Mouse (Mus musculus) neural tube, embryonic 15.5 days (tissue): ENCODE measurements at regions not wholly inside any gene's neighbourhood (a gene's known extent, or its start where the extent isn't known, plus 50 kb on each side); places are given as distances from the start of the nearest gene placed in this dataset.

Experiments
- ATAC-seq: fragments of 200-750 bp; cut with Nextera tagmentation; 2 replicates; pipeline ENCODE4 v1.8.0; 2017; ENCODE audit warnings: mild to moderate bottlenecking, moderate TSS enrichment, moderate library complexity; ENCODE audit not compliant: low FRiP score
- H3K27ac ChIP-seq: fragments of 300-500 bp; sonication (generic); replicated peaks from 2 replicates; pipeline ENCODE4 v1.5.1; 2015; ENCODE audit warnings: mild to moderate bottlenecking, inconsistent platforms
- H3K27me3 ChIP-seq: fragments of 300-500 bp; sonication (generic); replicated peaks from 2 replicates; pipeline ENCODE4 v1.6.1; 2015; ENCODE audit warnings: inconsistent platforms
- H3K36me3 ChIP-seq: fragments of 300-500 bp; sonication (generic); 2 replicates; pipeline ENCODE4 v1.6.1; 2015; ENCODE audit warnings: inconsistent platforms
- H3K4me1 ChIP-seq: fragments of 300-500 bp; sonication (generic); 2 replicates; pipeline ENCODE4 v1.6.1; 2015; ENCODE audit warnings: inconsistent platforms
- H3K4me2 ChIP-seq: fragments of 300-500 bp; sonication (generic); 2 replicates; pipeline ENCODE4 v1.6.1; 2015; ENCODE audit warnings: inconsistent platforms, mild to moderate bottlenecking, moderate library complexity
- H3K4me3 ChIP-seq: fragments of 300-500 bp; sonication (generic); replicated peaks from 2 replicates; pipeline ENCODE4 v1.5.1; 2015; ENCODE audit warnings: mild to moderate bottlenecking, inconsistent platforms
- H3K9ac ChIP-seq: fragments of 300-500 bp; sonication (generic); replicated peaks from 2 replicates; pipeline ENCODE4 v1.6.1; 2015; ENCODE audit warnings: mild to moderate bottlenecking, inconsistent platforms
- H3K9me3 ChIP-seq: fragments of 300-500 bp; sonication (generic); replicated peaks from 2 replicates; pipeline ENCODE4 v1.6.1; 2016; ENCODE audit warnings: inconsistent platforms
- WGBS: fragments of 180-500 bp; shearing (Covaris S2); methylation state at CpG from one replicate; pipeline ENCODE4 v1.1.7; 2015; ENCODE audit warnings: mixed read lengths; 5-methylcytosine and 5-hydroxymethylcytosine counted together

DNA sequence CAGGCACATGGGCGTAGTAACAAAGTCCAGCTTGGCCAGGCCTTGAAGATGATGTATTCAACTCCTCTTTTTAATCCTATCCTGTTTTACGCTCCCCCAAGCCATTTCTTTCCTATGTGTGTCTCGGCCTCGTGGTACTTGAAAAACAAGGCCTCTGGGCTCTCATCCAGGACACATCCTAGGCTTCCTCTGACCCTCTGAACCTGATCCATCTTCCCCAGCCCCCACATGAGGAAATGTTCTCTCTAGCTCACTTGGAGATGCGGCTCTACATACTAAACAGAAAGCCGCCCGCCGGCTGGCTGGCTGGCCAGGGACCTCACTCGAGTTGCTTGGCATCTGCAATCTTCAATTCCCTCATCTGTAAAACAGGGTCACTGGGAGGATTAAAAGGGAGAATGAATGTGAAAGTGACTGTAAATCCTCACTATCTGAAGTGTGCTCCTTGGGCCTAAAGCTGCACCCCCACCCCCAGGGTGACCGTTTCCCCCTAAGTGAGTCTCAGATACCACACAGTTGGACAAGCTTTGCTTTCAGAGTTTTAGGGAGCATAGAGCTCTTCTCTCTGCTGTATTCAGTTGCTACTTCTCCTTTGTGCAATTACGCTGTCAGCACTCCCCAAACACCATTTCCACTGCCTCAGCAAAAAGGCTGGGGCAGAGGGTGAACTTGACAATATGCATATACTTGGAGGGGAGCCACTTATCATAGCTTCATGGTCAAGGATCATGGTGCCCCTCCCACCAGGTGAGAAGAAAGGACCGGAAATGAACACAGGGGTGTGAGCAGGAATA, 109.7 kb downstream of the H2al1j start:
- Histone ChIP-seq H3K36me3 (no peaks in the 10 kb centered on the region), H3K9ac (no peak overlapping the region), H3K27me3 (no peaks in the 10 kb centered on the region), H3K4me1 (peaks cover 29% of the 10 kb centered on the region), H3K4me2 (no peak overlapping the region; the same call in 1 of the 2 replicates), H3K9me3 (no peaks in the 10 kb centered on the region), H3K27ac (0 out of 2 replicates have a peak overlapping the region, but pooled peaks have one; percentile 15), H3K4me3 (no peak overlapping the region)
- 47% methylated on average over 12 of the region's 12 CpGs for WGBS
- peak; percentile 63; the same call in 1 of the 2 replicates for ATAC-seq

DNA sequence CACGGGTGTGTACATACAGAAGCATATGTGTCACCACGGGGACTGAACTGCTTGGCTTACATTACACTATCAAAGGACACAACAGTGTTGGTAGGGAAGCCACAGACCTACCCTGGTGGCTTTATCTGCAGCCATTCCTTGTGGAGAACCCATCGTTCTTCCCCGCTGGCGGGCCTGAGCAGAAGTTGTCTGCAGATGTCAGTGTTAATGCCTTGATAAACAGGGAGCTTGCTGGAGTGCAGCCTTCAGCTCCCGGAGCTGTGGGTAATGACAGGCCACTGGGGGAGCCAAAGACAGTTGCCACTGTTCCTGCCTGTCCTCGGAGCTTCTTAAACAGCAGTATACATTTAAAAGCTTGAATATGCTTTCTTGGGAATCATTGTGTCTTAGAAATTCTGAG, 115.9 kb downstream of the H2al1j start:
- Histone ChIP-seq H3K4me2 (no peak overlapping the region), H3K27ac (no peak overlapping the region), H3K4me1 (no peaks in the 10 kb centered on the region), H3K36me3 (no peaks in the 10 kb centered on the region), H3K9ac (no peak overlapping the region), H3K4me3 (no peak overlapping the region), H3K9me3 (no peaks in the 10 kb centered on the region), H3K27me3 (no peaks in the 10 kb centered on the region; the same call in 1 of the 2 replicates)
- no peak for ATAC-seq
- WGBS, result 55% methylated on average over 7 of the region's 7 CpGs

DNA sequence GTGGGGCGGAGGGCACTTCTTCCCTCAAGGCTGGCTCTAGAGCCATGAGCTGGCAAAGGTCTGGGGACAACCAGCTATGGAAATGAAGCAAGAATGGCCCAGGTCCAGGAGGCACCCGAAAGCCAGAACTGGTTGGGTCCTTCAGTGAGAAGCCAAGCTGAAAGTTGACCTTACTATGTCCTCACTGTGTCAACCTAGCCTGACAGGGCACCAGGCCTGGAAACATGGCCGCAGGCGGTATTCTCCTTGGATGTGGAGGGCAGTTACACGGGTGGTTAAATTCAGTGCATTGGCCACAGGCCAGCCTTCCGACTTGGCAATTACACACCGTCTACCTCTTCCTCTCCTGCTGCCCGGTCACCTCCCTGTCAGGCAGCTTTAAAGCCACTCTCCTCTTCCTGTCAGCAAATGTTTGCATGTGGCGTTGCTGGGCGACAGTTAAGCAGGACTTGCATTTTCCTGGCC, 116.7 kb downstream of the H2al1j start:
- Histone ChIP-seq H3K27ac (no peak overlapping the region), H3K36me3 (no peaks in the 10 kb centered on the region), H3K4me3 (no peak overlapping the region), H3K27me3 (no peaks in the 10 kb centered on the region; the same call in 1 of the 2 replicates), H3K9me3 (no peaks in the 10 kb centered on the region), H3K9ac (no peak overlapping the region), H3K4me2 (no peak overlapping the region), H3K4me1 (no peaks in the 10 kb centered on the region)
- no peak for ATAC-seq
- WGBS, result 71% methylated on average over 10 of the region's 10 CpGs

DNA sequence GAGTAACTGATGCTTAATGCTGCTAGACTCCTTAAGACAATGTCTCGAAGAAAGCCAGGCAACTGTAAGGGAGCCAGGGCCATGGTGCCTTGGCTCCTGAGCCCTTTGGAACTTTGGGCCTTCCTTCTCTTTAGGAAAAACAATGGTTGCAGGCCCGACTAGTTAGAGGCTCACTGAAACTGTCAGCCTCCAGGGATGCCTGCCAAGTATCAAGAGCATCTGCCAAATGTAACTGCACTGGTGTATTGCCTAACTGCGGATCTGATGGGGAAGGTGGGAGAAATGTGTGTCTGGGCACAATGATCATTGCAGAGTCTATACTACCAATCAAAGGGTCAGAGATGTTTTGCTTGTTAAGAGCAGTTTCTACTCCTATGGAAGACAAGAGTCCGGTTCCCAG, 121.1 kb downstream of the H2al1j start:
- WGBS, result 68% methylated on average over 4 of the region's 4 CpGs
- no peaks in the 10 kb centered on the region; the same call in 1 of the 2 replicates for H3K27me3 ChIP-seq
- no peaks in the 10 kb centered on the region for H3K9me3 ChIP-seq
- ATAC-seq, result no peak
- no peak overlapping the region for H3K9ac ChIP-seq
- no peaks in the 10 kb centered on the region for H3K4me1 ChIP-seq
- no peak overlapping the region for H3K4me2 ChIP-seq
- no peak overlapping the region for H3K27ac ChIP-seq
- H3K4me3 ChIP-seq, result no peak overlapping the region
- no peaks in the 10 kb centered on the region for H3K36me3 ChIP-seq

DNA sequence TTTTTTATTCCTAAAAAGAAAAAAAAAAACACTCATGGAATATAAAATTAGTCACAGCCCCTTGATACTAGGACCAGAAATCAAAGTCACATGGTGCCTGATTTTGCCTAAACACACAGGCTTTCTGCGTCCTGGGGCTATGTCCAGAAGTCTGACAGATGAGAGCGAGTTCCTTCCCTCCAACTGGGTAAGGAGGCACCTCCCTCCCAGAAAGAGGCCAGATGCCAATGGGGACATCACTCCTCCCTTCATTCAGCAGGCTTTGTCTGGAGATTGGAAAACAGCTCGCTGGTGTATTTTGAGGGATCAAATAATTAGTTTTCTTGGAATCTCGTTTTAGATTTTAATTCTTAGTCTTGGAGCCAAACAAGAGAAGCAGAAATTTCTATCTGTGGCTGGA, 130.9 kb downstream of the H2al1j start:
- Histone ChIP-seq H3K4me2 (no peak overlapping the region), H3K4me3 (no peak overlapping the region), H3K36me3 (no peaks in the 10 kb centered on the region), H3K4me1 (no peaks in the 10 kb centered on the region), H3K9ac (no peak overlapping the region), H3K27ac (no peak overlapping the region), H3K27me3 (no peaks in the 10 kb centered on the region), H3K9me3 (no peaks in the 10 kb centered on the region)
- WGBS, result 59% methylated on average over 4 of the region's 4 CpGs
- no peak for ATAC-seq

DNA sequence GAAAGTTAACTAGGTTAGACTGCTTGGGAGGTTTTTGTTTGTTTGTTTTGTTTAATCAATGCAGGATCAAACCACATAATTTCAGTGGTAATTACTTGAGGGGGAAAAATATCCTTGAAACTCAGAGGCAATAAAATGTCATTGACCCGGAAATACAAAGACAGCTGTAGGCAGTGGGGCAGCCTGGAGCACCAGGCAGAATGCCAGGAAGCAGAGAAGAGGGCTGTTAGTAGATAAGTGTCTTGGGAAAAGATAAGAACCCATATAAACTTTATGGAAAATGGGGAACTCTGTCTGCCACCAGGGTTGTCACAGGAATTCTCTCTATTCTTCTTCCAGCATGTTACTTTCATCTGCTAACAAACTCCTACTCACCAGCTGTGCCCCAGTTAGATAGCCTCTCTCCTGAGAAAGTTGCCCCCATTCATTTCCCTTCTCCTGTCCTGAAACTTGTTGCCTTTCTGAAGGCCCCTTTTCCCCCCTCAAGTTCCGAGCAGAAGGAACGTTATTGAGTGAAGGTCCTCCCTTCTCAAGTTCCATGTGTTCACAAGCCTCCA, 136.4 kb downstream of the H2al1j start:
- 74% methylated on average over 3 of the region's 3 CpGs for WGBS
- H3K27me3 ChIP-seq, result no peaks in the 10 kb centered on the region
- no peaks in the 10 kb centered on the region for H3K36me3 ChIP-seq
- no peak for ATAC-seq
- no peaks in the 10 kb centered on the region for H3K9me3 ChIP-seq
- H3K4me3 ChIP-seq, result no peak overlapping the region
- H3K27ac ChIP-seq, result no peak overlapping the region
- no peak overlapping the region for H3K9ac ChIP-seq
- H3K4me2 ChIP-seq, result no peak overlapping the region
- H3K4me1 ChIP-seq, result no peaks in the 10 kb centered on the region

DNA sequence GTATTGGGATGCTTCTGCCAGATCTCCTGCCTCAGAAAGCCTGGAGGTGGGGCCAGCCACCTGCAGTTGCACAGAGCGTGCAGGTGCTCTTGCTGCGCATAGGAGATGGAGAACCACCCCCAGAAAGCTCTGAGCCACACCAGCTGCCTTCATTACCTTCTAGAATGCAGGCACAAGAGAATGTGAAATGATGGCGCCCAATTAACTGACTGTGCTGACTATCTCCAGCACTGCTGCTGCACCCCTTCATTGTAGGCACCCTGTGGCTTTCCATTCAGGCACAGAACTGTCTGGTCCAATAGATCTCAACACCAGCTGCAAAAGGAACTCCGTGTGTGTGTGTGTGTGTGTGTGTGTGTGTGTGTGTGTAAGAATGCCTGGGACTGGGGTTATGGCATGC, 138.6 kb downstream of the H2al1j start:
- 54% methylated on average over 4 of the region's 4 CpGs for WGBS
- no peaks in the 10 kb centered on the region for H3K36me3 ChIP-seq
- H3K27ac ChIP-seq, result no peak overlapping the region
- no peaks in the 10 kb centered on the region for H3K27me3 ChIP-seq
- H3K9me3 ChIP-seq, result no peaks in the 10 kb centered on the region
- no peak overlapping the region for H3K4me2 ChIP-seq
- H3K4me3 ChIP-seq, result no peak overlapping the region
- no peak overlapping the region for H3K9ac ChIP-seq
- ATAC-seq, result peak; percentile 47; the same call in 1 of the 2 replicates
- no peaks in the 10 kb centered on the region for H3K4me1 ChIP-seq

DNA sequence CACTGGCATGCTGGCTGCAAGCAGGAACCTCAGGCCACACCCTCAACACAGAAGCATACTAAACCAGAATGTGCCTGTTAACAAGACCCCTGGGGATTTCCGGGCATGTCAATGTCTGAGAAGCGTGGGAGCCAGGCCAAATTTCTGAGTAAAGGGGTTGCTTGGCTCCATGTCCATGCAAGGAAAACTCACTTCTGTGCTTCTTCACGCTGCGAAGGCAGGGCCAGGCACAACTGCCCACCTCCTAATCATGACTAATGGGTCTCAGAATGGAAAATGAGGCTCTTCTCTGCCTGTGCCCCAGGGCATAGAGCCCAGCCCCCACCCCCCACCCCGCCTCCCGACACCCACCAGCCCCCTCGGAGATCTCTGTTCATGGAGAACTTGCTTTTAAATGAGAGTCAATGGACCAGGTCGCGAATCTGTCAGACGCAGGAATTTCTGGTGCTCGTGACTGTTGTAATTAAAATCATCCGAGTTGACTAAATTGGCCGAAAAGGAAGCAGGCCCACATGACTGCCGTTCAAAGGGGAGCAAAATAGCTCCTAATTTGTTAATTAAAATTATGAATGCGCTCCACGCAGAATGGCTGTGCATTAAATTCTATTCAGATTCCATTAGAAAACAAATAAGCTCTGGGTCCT, 152.2 kb downstream of the H2al1j start:
- Histone ChIP-seq H3K27ac (no peak overlapping the region), H3K27me3 (no peaks in the 10 kb centered on the region), H3K9ac (no peak overlapping the region), H3K4me3 (no peak overlapping the region), H3K9me3 (no peaks in the 10 kb centered on the region), H3K4me1 (0 out of 2 replicates have a peak, but pooled peaks cover 4% of the 10 kb centered on the region), H3K36me3 (no peaks in the 10 kb centered on the region), H3K4me2 (peak overlapping the region; percentile 17; the same call in 1 of the 2 replicates)
- 42% methylated on average over 16 of the region's 16 CpGs for WGBS
- no peak for ATAC-seq

DNA sequence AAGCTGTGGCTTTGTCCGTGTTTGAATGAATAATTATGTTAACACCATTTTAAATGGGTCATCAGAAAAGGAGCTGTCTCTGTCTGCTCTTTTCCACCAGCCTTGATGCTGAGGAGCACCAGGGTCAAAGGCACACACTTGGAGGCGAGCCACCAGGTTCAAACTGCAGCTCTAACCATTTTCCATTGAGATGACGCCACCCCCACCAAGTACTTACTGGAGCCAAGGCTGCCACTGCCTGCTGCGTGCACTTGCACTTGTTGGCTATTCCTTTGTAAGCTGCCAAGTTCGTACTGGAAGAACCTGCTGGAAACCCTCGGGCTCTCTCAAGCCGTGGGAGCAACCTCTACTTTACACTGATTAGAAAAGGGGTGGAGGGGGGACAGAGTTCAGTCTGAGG, 154.5 kb downstream of the H2al1j start:
- WGBS, result 66% methylated on average over 7 of the region's 7 CpGs
- Histone ChIP-seq H3K36me3 (no peaks in the 10 kb centered on the region), H3K4me1 (0 out of 2 replicates have a peak, but pooled peaks cover 4% of the 10 kb centered on the region), H3K4me3 (no peak overlapping the region), H3K27me3 (no peaks in the 10 kb centered on the region; the same call in 1 of the 2 replicates), H3K4me2 (no peak overlapping the region), H3K27ac (no peak overlapping the region), H3K9ac (no peak overlapping the region), H3K9me3 (no peaks in the 10 kb centered on the region)
- no peak for ATAC-seq

DNA sequence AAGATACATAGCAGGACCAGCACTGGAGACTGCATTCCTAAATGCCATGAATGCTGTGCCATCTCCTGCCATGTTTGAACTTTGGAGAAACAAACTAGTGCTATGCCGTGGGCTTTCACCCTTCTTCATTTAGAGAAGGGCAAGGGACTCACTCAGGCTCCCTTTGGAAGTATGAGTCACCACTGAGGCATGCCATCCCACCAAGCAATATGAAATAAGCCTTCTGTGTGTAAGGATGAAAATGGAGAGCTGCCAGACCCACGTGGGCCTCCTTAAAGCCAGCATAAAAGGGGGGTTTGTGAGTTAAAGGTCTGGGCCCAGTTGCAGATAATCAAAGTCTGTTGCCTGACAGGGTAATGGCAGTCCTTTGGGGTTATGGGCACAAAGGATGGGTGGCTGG, 159.0 kb downstream of the H2al1j start:
- Histone ChIP-seq H3K9ac (no peak overlapping the region), H3K27me3 (no peaks in the 10 kb centered on the region; the same call in 1 of the 2 replicates), H3K4me1 (0 out of 2 replicates have a peak, but pooled peaks cover 4% of the 10 kb centered on the region), H3K9me3 (no peaks in the 10 kb centered on the region), H3K27ac (no peak overlapping the region), H3K4me3 (no peak overlapping the region), H3K36me3 (no peaks in the 10 kb centered on the region), H3K4me2 (no peak overlapping the region)
- 61% methylated on average over 2 of the region's 2 CpGs for WGBS
- ATAC-seq, result no peak

DNA sequence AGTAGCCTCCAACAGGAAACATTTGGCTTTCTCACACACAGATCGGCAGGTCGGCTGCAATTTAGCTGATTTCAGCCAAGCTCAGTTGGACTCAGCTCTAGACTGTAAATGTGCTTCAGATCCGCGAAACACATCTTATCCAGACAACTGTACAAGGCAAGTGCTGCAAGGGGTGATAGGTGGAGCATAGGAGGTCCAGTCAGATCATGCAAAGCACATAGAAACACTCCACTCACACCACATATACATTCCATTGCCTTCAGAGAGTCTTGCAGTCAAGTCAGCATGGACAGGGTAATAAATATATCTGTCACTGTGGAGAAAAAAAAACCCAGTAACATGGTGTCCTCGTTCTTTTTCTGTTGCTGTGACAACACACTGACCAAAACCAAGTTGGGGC, 160.3 kb downstream of the H2al1j start:
- Histone ChIP-seq H3K4me2 (no peak overlapping the region), H3K27ac (no peak overlapping the region), H3K4me1 (peaks cover 14% of the 10 kb centered on the region), H3K4me3 (no peak overlapping the region), H3K9me3 (no peaks in the 10 kb centered on the region), H3K9ac (no peak overlapping the region), H3K36me3 (no peaks in the 10 kb centered on the region), H3K27me3 (no peaks in the 10 kb centered on the region; the same call in 1 of the 2 replicates)
- 58% methylated on average over 5 of the region's 5 CpGs for WGBS
- no peak for ATAC-seq
